Mouse (Mus musculus) T-helper 2 cell (primary cell): ENCODE results near the gene Esyt3.

ENCODE experiments used
- in situ Hi-C: fragments of 300-600 bp; cut with MboI, MseI; formaldehyde crosslinking; loops from one replicate; pipeline ENCODE4 v1.15.1; 2025; ENCODE audit warnings: high pct_unique_total_duplicates

Gene Esyt3

GRCm38 (mm10) chr9:99355971-99356370, 2.4 kb downstream of the Esyt3 start:
- in situ Hi-C loops = no loop called here

- in situ Hi-C loops = no loop called here
These were observed 3.6 kb downstream of the Esyt3 start for GRCm38 (mm10) chr9:99354796-99355195.

- in situ Hi-C loops = no loop called here
These were observed 5.0 kb downstream of the Esyt3 start for GRCm38 (mm10) chr9:99353390-99353789.

GRCm38 (mm10) chr9:99352964-99353363, 5.4 kb downstream of the Esyt3 start:
- in situ Hi-C loops = no loop called here

GRCm38 (mm10) chr9:99345351-99345792, 13.0 kb downstream of the Esyt3 start:
- in situ Hi-C loops = loop anchor here (25.0 kb wide), 1 partner anchor 708 kb away; no protein-coding TSS in a partner anchor

GRCm38 (mm10) chr9:99341600-99341999, 16.8 kb downstream of the Esyt3 start:
- in situ Hi-C loops = loop anchor here (25.0 kb wide), 1 partner anchor 704 kb away; no protein-coding TSS in a partner anchor

GRCm38 (mm10) chr9:99340126-99340525, 18.2 kb downstream of the Esyt3 start:
- in situ Hi-C loops = loop anchor here (25.0 kb wide), 1 partner anchor 703 kb away; no protein-coding TSS in a partner anchor

GRCm38 (mm10) chr9:99339182-99339581, 19.2 kb downstream of the Esyt3 start:
- in situ Hi-C loops = loop anchor here (25.0 kb wide), 1 partner anchor 702 kb away; no protein-coding TSS in a partner anchor

GRCm38 (mm10) chr9:99338293-99338692, 20.1 kb downstream of the Esyt3 start:
- in situ Hi-C loops = loop anchor here (25.0 kb wide), 1 partner anchor 701 kb away; no protein-coding TSS in a partner anchor

- in situ Hi-C loops = loop anchor here (25.0 kb wide), 1 partner anchor 699 kb away; no protein-coding TSS in a partner anchor
These were observed 21.8 kb downstream of the Esyt3 start for GRCm38 (mm10) chr9:99336538-99336937.

GRCm38 (mm10) chr9:99326881-99327280, 31.5 kb downstream of the Esyt3 start:
- in situ Hi-C loops = loop anchor here (25.0 kb wide), 1 partner anchor 690 kb away; no protein-coding TSS in a partner anchor

GRCm38 (mm10) chr9:99325961-99326360, 32.4 kb downstream of the Esyt3 start:
- in situ Hi-C loops = loop anchor here (25.0 kb wide), 1 partner anchor 689 kb away; no protein-coding TSS in a partner anchor

- in situ Hi-C loops = loop anchor here (25.0 kb wide), 1 partner anchor 688 kb away; no protein-coding TSS in a partner anchor
These were observed 33.0 kb downstream of the Esyt3 start for GRCm38 (mm10) chr9:99325208-99325929.

GRCm38 (mm10) chr9:99320006-99320405, 38.4 kb downstream of the Esyt3 start:
- in situ Hi-C loops = no loop called here

GRCm38 (mm10) chr9:99319343-99319951, 38.9 kb downstream of the Esyt3 start:
- in situ Hi-C loops = no loop called here

- in situ Hi-C loops = no loop called here
These were observed 52.1 kb downstream of the Esyt3 start for GRCm38 (mm10) chr9:99306226-99306625.

GRCm38 (mm10) chr9:99304296-99304695, 54.1 kb downstream of the Esyt3 start:
- in situ Hi-C loops = no loop called here
